Mouse (Mus musculus): ENCODE results near the gene Senp6. TPM values are rescaled to one million over a fixed set of nuclear protein-coding genes. Genes with fewer than 3 reads are reported as not detected.
"Not testable (repeated sequence)": the region's sequence is repeated elsewhere in the genome, so short reads cannot be mapped to it uniquely, and the experiment has no call there.

Gene Senp6
- 100 to 1,000 TPM; 101 to 104 TPM for total RNA-seq (2021)

DNA sequence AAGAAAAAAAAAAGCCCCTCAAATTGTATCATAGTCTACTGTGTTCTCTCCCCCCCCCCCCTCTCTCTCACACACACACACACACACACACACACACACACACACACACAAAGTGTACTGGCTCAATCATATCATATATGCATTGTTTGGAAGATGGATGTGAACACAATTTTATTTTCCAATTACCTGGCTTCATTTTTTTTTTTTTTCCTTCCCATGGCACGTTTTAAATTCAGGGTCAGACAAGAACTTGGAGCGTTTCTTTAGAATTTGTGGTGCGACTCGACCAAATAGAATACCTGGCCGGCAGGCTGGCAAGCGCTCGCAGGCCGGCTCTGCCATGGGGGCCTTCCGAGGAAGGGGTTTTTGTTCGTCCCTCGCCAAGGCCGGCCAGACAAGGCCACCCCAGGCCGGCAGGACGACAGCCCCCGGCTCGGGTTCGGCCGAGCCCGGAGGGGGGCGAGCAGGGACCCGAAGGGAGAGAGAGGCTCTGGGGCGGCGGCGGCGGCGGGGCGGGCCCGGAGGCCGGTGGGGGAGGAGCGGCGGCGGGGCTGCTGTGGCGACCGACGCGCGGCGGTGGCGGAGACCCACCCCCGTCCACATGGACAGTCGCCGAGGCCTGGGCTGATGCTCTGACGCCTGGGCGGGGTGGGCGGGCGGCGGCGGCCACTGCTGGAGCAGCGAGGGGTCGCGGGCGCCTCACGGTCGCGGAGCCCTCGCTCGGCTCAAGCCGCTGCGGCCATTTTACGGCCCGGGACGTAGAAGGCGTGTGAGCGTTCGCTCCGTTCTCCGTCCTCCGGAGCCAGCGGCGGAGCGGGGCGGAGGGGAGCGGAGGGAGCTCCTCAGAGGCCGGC lies at the start of gene Senp6:
TSS of gene Senp6 (plus strand) at position 537 of the 854 bp plus-strand sequence.
- DNase-seq, result peak; percentile 82

DNA sequence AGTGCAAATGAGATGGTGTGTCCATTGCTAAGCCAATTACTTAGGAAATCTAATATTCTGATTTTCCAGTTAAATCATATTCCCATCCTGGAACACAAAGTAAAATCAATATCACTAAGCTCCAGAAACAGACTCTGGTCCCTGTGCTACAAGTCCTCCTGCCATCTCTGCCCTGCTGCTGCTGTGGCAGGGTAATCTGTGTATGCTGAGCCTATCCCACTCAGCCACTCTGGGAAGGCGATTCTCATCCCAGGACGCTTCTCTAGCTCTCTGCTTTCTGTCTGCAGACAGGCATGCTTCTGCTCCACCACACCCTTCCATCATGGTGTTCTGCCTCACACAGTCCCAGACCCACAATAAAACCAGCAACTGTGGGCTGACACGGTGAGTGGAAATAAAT lies 46.3 kb upstream of the Senp6 start:
- no peak for DNase-seq

DNA sequence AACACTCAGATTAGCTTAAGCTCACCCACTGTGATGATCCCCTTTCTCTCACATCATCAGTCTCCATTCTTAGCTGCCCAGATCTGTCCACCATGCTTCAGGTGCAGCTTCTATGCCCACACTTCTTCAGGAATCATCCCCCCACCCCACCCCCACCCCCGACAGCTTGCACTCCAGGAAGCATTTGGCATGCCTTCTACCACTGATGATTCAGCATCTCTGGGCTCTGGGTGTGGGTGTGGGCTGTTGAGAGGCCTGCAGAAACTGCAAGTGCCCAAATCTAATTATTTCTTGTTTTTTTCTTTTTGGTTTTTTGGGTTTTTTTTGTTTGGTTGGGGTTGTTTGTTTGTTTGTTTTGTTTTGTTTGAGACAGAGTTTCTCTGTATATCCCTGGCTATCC lies 45.1 kb upstream of the Senp6 start:
- DNase-seq, result no peak

DNA sequence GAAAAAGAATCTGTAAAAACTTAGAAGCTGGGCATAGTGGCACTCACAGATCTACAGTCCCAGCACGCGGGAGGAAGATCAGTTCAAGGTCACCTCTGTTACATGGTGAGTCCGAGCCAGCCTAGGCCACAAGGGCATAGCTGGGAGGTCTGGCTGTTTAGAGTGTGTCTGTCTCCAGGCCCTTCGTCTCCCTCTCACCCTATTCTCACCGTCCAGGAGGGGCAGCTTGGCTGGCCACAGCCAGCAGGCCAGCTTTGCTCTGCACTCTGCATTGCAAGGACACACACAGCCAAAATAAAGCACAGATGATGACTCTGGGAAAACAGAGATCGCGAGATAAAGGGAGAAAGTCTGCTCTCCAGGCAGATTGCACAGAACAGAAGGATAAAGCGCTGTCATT lies 43.9 kb upstream of the Senp6 start:
- peak; percentile 16 for DNase-seq

DNA sequence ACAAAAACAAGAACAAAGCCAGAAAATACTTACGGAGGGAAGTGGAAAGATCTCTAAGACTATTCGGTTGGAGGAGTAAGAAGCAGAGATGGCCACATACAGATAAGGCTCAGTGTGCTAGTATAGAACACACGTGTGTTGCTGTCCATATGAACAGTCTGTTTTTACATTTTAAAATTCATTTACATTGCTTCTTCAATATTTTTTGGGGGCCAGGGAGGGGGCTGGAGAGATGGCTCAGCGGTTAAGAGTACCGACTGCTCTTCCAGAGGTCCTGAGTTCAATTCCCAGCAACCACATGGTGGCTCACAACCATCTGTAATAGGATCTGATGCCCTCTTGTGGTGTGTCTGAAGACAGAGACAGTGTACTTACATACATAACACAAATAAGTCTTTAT lies 41.4 kb upstream of the Senp6 start:
- DNase-seq, result not testable (repeated sequence)

DNA sequence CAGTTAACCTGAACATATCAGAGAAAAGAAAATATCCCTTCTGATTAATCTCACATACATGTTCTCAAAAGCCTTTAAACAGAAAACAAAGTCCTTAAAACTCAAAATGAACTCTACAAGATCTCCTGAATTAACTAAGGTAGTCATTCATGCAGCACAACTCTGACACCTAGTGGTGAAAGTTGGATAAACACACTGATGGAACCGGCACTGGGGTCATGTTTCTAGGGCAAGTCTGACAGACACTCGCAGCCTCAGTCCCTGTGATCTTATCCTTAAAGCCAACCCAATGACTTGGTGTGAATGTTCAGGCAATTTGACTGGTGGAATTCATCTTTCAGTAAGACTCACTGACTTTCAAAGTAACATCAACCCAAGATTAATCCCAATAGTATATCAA lies 40.7 kb upstream of the Senp6 start:
- DNase-seq, result peak; percentile 83

DNA sequence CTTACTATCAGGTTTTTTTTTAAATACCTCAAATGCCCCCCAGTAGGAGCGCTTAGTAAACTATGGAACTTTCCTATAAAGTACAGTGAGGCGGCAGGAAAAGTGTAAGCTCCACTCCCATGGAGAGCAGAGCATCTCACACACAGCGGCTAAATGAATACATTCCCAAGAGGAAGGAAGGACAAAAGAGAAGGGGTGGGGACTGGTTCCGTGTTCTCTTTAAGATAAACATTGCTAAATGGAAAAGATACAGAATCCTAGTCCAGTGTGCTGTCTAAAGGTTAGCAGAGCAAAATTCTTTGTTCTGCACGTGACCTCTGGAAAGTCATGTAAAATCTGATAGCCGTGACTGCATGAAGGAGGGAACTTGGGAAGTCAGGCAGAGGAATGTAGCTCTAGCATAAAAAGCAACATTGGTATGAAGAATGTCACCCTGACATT lies 40.1 kb upstream of the Senp6 start:
- DNase-seq, result no peak

DNA sequence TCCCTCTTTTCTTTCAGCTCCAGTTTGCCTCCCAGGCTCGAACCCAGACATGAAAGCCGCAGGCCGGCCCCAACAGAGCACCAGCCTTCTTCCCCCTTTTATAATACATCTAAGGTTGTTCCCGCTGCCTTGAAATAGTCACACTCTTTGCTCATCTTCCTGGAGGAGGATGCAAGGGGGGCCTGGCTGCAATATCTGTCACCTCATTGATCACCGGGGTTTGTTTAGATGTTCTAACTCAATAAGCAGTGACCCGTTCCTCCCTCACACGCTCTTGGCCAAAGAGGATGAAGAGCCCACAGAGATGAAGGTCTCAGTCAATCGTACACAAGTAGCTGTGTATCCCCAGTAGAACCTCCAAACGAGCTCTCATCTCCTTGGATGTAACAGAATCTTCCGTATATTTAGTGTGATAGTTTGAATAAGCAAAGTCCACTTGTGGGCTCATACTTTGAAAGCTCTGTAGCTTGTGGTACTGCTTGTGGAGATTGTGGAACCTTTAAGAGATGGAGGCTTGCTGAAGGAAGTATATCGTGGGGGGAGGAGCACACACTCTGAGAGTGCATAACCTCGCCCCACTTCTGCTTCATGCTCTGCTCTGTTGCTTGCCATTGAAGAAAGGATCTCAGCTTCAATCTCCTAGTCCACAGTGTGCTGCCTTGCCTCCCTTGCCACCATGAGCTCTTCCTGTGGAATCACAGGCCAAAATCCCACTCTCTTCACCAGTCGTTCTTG lies 29.3 kb upstream of the Senp6 start:
- DNase-seq, result no peak

DNA sequence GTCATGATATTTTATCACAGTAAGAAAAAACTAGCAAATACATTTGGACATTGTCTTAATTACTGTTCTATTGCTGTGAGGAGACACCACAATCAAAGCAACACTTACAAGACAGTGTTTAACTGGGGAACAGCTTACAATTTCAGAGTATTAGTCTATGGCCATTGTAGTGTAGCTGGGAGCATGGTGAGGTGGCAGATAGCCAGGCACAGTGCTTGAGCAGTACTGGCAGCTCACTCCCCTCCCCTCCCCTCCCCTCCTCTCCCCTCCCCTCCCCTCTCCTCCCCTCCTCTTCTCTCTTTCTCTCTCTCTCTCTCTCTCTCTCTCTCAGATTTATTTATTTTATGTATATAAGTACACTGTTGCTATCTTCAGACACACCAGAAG lies 28.7 kb upstream of the Senp6 start:
- DNase-seq, result no peak

DNA sequence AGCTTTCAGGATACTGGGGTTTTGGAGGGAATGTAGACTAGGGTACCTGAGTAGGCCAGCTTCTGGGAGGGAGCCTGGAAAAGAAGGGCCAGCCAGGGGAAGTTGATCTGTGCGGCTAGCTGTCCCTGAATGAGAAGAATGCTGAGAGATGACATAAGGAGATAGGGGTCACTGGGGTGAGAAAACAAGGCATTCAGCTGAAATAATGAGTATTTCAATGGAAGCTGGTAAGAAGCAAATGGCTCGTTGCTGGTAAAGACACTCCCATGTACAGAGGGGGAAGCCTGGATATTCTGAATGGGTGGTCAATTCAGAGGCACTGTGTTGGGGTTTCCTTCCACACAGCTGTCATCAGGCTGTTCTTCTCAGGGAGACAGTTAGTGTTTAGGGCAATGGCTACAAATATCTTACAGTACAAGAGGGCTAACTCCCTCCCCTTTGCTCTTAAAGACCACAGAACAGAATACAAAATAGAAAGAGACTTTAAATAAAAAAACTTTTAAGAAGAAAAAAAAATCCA lies 27.3 kb upstream of the Senp6 start:
- no peak for DNase-seq

DNA sequence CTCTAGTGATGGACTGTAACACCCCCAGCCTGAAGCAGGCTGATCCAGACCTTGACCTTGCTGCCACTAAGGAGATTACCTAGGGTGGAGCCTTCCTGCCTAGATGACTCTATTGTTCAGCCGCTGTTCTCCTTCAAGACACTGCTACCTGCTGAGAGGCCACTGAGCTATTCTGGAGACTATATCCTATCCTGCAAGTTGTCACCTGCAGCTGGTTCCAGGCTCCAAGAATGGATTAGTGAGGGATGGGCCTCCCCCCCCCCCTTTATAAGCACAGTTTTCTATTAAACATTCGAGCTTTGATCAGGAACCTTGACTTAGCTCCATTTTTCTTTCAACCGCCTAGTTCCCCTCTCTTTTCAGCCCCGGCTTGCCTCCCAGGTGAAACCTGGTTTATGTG lies 22.4 kb upstream of the Senp6 start:
- not testable (repeated sequence) for DNase-seq

DNA sequence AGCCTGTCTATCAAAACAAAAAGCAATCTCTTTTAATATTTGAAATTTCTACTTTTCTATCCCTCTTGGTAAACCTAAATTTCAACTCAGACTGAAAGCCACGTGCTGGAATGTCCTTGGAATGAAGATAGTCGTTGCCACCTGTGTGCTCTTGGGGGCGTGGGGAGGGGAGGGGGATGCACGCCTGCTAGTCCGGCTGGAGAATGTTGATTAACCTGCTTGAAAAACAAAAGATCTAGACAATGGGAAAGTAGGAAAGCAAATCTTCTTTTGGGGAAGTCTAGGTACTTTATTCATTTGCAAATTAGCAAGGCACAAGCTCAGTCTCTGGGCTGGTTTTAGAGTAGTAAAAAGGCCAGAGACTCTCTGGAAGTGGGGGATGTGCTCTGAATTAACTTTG lies 17.4 kb upstream of the Senp6 start:
- DNase-seq, result not testable (repeated sequence)

DNA sequence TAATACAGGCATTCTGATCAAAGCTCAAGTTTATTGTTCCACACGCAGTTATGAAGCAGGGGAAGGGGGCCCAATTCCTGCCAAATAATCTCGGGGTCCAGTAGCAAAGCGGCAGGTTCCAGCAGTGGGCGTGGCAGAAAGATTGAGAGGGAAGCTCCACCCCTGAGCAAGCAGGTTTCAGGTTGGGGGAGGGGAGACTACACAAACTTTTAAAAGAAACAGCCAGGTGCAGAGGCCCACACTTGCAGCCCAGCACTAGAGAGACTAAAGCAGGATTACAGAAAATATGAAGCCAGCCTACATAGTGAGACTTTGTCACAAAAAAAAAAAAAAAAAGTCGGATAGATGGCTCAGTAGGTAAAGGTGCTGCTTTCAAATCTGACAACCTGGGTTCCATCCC lies 13.8 kb upstream of the Senp6 start:
- DNase-seq, result no peak

DNA sequence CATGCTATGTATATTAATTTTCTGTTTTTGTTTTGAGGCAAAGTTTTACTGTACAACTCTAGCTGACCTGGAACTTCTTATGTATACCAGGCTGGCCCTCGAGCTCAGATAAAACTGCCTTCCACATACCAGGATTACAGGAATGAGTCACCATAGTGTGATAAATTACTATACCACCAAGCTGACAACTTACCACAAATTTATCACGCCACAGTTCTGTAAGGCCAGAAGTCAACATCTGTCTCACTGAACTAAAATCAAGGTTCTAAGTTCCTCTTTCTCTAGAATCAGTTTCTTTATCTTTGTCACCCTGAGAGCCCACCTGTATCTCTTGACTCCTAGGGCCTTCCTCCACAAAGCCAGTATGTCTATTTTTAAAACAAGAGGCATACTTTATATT lies 9.0 kb upstream of the Senp6 start:
- DNase-seq, result no peak

DNA sequence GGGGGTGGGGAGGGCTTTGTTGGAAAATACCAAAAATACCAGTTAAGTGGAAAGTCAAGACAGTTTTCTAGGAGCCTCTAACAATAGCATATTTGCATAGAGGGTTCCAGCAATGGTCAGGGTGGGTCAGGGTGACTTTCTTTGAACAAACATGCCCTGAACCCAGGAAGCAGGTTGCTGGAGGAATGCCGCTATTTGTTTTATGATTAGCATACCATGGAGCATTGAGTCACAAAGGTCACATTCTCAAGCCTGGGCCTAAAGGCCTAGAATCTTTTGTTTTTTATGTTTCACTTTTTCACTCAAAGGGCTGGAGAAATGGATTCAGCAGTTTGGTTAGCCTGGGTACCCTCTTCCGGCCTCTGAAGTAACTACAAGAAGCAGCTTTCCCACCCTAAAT lies 1.2 kb upstream of the Senp6 start:
- not testable (repeated sequence) for DNase-seq

DNA sequence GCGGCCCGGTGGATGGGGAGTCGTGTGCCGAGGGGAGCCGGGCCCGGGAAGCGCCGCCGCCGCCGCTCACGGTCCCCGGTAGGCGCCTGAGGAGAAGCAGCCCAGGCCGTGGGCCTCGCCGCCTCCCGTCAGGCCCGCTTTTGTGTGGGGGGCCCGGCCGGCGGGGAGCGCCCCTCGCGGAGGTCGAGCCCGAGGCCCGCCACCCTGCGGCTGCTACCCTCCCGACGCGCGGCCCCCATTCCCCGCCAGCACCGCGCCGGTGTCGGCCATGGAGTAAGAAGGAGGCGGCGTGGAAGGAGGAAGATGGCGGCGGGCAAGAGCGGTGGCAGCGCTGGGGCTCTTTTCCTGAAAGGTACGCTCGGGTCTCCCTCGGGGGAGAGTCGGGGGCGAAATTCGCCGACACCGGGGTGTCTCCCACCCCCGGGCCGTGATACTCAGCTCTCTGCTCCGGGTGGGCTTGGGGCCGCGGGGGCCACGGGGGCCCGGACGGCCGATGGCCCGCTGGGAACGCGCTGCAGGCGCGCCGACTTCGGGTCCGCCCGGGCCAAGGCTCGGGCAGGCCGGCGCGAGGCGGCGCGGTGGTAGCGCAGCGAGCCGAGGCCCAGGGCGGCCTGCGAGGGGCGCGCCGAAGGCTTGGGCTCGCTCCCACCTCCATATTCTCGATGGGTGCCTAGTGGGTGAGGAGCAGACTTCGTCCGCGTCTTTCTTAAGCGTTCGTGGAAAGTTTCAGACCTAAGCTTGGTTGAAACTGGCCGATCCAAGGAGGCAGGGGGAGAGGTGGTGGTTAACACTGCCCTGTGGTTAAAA lies 721 bp downstream of the Senp6 start:
- DNase-seq, result peak; percentile 71

DNA sequence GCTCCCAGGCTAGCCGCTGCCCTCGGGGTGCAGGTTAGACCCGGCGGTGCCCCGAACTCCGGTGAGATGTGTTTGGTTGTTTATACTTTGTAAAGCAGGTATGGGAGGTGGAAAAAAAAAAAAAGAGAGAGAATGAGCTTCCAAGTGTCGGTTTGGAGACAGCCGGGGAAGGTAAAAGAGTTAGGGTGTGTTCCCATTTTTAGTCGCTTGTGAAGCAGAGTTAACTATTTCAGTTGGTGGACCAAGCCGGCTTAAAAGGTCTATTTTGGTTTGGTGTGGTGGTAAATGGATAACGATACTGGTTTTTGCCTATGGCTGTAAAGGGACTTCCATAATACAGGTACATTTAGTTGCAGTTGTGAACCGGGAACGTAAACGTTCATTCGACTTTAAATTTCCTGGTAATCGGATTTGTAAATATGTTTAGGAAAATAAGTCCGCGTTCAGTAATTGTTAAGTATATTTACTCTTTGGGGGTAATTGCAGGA lies 1.4 kb downstream of the Senp6 start:
- no peak for DNase-seq

DNA sequence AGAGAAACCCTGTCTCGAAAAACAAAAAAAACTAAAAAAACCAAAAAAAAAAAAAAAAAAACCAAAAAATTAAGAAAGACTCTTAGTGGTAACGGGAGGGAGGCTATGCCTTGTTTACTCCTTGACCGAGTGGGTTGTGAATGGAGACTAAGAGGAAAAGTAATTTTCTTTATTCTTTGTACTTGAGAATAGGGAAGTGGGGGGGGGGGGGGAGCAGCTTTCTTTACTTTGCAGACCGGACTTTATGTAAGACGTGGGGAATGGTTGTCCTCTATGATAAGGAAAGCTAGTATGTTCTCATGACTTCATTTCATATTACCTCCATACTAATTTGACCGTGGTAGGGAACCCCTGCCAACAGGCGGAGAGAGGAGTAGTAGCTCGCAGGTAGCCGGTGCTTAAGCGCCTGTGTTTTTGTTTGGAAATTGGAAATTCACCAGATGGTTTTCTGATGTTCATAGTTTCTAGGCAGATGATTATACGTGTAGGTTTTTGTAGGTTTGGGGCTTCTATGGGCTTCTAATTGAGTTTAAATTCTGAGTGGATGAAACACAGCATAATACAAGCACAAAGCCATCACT lies 2.1 kb downstream of the Senp6 start:
- DNase-seq, result no peak

DNA sequence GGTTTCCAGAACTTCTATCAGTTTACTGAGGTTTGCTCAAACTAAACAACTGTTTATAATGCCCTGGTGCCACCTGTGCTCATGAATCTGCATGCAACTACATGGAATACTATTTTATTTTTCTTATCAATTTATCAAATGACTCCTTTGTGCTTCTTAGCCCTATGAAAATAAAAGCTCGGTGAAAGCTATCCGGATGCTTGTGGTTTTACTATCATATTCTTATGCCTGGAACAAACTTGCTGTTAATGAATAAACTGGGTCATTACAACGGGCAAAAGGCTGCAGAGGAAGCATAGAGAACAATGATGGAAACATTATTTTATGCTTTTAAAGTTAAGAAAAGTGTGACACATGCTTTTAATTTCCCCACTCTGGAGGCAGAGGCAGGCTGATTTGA lies 3.3 kb downstream of the Senp6 start:
- DNase-seq, result no peak

DNA sequence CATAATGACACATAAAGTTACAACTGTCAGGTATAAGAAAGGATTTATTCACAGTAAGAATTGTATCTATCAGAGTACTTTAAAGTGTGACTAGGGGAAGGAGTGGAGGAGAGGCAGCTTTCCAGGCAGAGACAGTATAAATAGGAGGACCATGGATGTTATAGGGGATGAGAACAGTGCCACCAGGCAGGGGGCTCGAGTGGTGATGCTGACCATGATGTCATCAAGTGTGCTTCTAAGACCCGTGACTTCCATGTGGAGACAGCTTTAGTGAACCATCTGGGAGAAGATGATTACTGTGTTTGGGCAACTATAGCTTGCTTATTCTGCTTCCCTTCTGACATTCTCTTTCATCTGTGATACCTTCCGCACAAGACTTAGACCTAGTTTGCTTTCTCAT lies 4.9 kb downstream of the Senp6 start:
- no peak for DNase-seq

DNA sequence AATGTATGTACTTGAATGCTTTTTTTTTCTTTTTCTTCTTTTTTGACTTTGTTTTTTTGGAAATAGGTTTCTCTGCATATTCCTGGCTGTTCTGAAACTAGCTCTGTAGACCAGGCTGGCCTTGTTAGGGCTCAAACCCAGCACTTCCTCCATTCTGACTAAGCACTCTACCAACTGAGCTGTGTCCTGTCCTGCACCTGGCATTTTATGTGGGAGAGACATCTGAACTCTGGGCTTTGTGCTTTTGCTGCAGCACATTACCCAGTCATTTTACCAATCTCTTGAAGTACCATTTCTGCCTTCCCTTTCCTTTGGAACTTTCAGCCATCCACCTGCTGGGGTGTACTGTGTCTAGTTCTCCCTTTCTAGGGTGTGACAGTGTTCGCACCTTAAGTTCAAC lies 7.4 kb downstream of the Senp6 start:
- DNase-seq, result no peak

DNA sequence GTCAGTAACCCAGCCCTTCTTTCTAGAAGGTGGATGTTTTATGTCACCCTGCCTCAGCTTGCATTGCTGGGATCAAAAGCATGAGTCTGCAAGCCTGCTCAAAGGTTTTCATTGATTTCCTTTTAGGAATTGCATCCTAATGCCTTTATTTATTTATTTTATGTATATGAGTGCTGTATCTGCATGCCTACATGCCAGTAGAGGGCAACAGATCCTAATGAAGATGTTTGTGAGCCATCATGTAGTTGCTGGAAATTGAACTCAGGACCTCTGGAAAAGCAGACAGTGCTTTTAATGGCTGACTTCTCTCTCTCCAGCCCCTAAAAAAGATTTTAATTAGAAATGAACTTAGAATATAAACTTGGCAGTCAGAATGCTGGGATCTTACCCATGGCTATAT lies 8.2 kb downstream of the Senp6 start:
- no peak for DNase-seq

Measured in heart, postnatal 4 days (tissue).